Mouse (Mus musculus) limb, embryonic 14.5 days (tissue): ENCODE results near the gene Mpzl1. TPM values are rescaled to one million over a fixed set of nuclear protein-coding genes. Genes with fewer than 3 reads are reported as not detected.
A peak's percentile ranks its signal among the peaks of the same experiment; 100 is the strongest.

Experiments
- ATAC-seq: fragments of 200-750 bp; cut with Nextera tagmentation; 2 replicates; pipeline ENCODE4 v1.8.0; 2017; ENCODE audit warnings: low read depth, moderate number of reproducible peaks, moderate TSS enrichment; ENCODE audit not compliant: low FRiP score
- DNase-seq: peaks from one replicate; pipeline ENCODE4 v3.0.0-alpha.2; 2015; ENCODE audit warnings: low spot score
- H3K27ac ChIP-seq: fragments of 300-500 bp; sonication (generic); replicated peaks from 2 replicates; pipeline ENCODE4 v1.5.1; 2014; ENCODE audit warnings: low read depth, mild to moderate bottlenecking, low read length, moderate library complexity, mixed read lengths
- H3K27me3 ChIP-seq: fragments of 300-500 bp; sonication (generic); 2 replicates; pipeline ENCODE4 v1.6.1; 2014; ENCODE audit warnings: low read length, mixed read lengths; ENCODE audit not compliant: control insufficient read depth, insufficient read depth
- H3K36me3 ChIP-seq: fragments of 300-500 bp; sonication (generic); 2 replicates; pipeline ENCODE4 v1.6.1; 2014; ENCODE audit warnings: mild to moderate bottlenecking, low read length, moderate library complexity, mixed read lengths; ENCODE audit not compliant: control insufficient read depth, insufficient read depth
- H3K4me1 ChIP-seq: fragments of 300-500 bp; sonication (generic); 2 replicates; pipeline ENCODE4 v1.6.1; 2014; ENCODE audit warnings: antibody characterized with exemption, low read length, mixed read lengths; ENCODE audit not compliant: control insufficient read depth, insufficient read depth
- H3K4me2 ChIP-seq: fragments of 300-500 bp; sonication (generic); replicated peaks from 2 replicates; pipeline ENCODE4 v1.6.1; 2014; ENCODE audit warnings: low read depth, mild to moderate bottlenecking, low read length, moderate library complexity; ENCODE audit not compliant: severe bottlenecking
- H3K4me3 ChIP-seq: fragments of 300-500 bp; sonication (generic); replicated peaks from 2 replicates; pipeline ENCODE4 v1.5.1; 2014; ENCODE audit warnings: low read length
- H3K9ac ChIP-seq: fragments of 300-500 bp; sonication (generic); 2 replicates; pipeline ENCODE4 v1.6.1; 2014; ENCODE audit warnings: mild to moderate bottlenecking, low read depth, low read length, moderate library complexity; ENCODE audit not compliant: severe bottlenecking
- H3K9me3 ChIP-seq: fragments of 300-500 bp; sonication (generic); 2 replicates; pipeline ENCODE4 v1.6.1; 2016; ENCODE audit warnings: low read length; ENCODE audit not compliant: control insufficient read depth
- POLR2A ChIP-seq: fragments of 200-500 bp; IDR thresholded peaks from 2 replicates; pipeline ENCODE4 v1.8.0; 2012; ENCODE audit warnings: inconsistent platforms, mild to moderate bottlenecking, moderate library complexity, borderline replicate concordance; ENCODE audit not compliant: insufficient read depth, insufficient read length; ENCODE audit errors: extremely low read depth
- WGBS: fragments of 180-500 bp; shearing (Covaris S2); extraction: QIAGEN DNeasy Blood & Tissue Kit; methylation state at CpG from one replicate; pipeline ENCODE4 v1.1.7; 2014; 5-methylcytosine and 5-hydroxymethylcytosine counted together
- polyA plus RNA-seq, 2 experiments: library from polyadenylated mRNA; depleted of rRNA in 1 of 2; stranded (reverse) in 1 of 2; unstranded in 1 of 2; fragments of >200 nt; fragmentation: Nextera tagmentation in 1 of 2; extraction: Ambion mirVana in 1 of 2; gene quantifications; 2 replicates each; pipeline versions ENCODE4 v1.2.1 to v1.2.3; 2012 to 2014

Mpzl1 gene
- polyA plus RNA-seq, 2 experiments = 192 to 196 TPM

DNA sequence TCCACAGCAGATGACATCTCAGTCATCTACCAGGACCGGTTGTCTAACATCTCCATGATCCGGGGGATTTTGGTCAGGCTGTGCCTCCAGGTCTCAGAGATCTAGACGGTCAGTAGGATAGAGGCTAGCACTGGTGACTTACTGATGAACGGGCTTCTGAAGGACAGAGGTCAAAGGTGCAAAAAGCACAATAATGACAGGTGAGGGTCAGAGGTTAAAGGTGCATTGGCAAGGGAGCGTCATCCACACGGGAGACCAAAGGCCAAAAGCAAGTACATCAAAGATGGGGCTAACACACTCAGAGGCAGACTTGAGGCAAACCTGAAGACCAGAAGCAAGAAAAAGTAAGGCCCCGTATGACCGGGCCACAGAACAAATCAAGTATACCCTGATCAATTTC lies 2.0 kb upstream of the Mpzl1 start:
- Histone ChIP-seq H3K27me3 (no peaks in the 10 kb centered on the region), H3K36me3 (no peaks in the 10 kb centered on the region), H3K4me1 (peaks cover 9% of the 10 kb centered on the region; the same call in 1 of the 2 replicates), H3K4me3 (no peak overlapping the region), H3K4me2 (no peak overlapping the region), H3K9ac (no peak overlapping the region), H3K9me3 (no peaks in the 10 kb centered on the region), H3K27ac (no peak overlapping the region)
- TF ChIP-seq POLR2A = no peak
- 79% methylated on average over 8 of the region's 8 CpGs for WGBS
- ATAC-seq (no peak), DNase-seq (no peak)

DNA sequence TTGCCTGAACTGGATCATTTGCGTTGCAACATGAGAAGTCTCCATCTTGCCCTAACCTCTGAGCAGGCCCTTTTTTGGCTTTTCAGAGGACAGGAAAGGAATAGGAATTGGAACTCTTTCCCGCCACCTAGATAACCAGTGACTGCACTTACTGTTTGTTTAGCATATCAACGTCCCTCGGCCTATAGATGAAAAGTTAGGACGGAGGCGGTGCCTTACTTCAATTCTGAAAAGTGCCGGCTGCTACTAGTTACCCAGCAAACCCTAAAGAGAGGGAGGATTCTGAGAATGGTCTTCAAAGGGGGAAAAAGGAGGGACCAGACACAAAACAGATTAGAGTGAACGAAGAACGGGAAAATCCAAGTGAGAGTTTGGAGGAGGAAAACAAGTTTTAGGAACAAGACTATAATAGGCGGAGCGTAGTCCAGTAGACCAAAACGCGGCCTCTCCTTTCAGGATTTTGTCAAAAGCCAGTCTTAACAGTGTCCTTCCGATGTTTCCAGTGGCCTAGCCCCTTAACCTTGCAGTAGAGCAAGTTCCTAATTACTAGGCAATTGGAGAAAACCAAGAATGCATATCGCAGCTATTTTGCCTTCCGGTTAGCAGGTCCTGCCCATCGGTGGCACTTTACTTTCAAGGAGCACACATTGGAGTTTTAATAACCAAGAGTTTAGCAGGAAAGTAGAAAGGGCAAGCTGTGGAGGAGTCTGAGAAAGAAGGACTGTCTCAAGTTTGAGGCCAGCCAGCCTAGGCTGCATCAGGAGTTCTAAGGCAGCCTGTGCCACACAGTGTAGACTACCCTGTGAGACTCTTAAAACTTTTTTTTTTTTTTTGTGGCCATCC lies 938 bp upstream of the Mpzl1 start:
- peak overlapping the region; percentile 88; the same call in 1 of the 2 replicates for H3K9ac ChIP-seq
- H3K4me3 ChIP-seq = peak overlapping the region; percentile 85
- H3K4me1 ChIP-seq = peaks cover 10% of the 10 kb centered on the region; the same call in 1 of the 2 replicates
- no peak for TF ChIP-seq POLR2A
- H3K36me3 ChIP-seq = no peaks in the 10 kb centered on the region
- ATAC-seq (0 out of 2 replicates have a peak, but pooled peaks have one; percentile 0), DNase-seq (peak; percentile 41)
- WGBS = 27% methylated on average over 17 of the region's 17 CpGs
- H3K27ac ChIP-seq = peak overlapping the region; percentile 94
- H3K4me2 ChIP-seq = peak overlapping the region; percentile 62
- H3K9me3 ChIP-seq = no peaks in the 10 kb centered on the region
- no peaks in the 10 kb centered on the region for H3K27me3 ChIP-seq

DNA sequence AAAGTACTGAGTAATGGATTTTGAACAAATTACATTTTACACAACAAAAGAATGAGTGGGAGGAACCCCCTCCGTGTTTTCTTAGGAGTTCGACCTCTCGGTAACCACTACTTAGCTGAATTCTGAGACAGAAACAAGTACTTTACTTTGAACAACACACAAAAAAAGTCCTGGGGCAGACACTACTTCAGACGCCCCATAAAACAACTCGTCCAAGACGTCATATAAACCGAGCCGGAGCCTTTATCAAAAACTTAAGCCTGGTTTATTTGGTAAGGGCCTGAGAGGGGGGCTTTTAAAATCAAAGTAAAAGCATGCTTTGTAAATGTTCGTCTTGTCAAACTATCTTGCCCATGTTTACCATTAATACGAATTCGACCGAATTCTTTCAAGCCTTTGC lies 993 bp downstream of the Mpzl1 start:
- Histone ChIP-seq H3K9ac (peak overlapping the region; percentile 88), H3K4me2 (peak overlapping the region; percentile 62), H3K27me3 (no peaks in the 10 kb centered on the region), H3K36me3 (no peaks in the 10 kb centered on the region), H3K4me1 (peaks cover 16% of the 10 kb centered on the region), H3K27ac (0 out of 2 replicates have a peak overlapping the region, but pooled peaks have one; percentile 94), H3K4me3 (peak overlapping the region; percentile 85), H3K9me3 (no peaks in the 10 kb centered on the region)
- ATAC-seq = no peak
- DNase-seq = no peak
- no peak for TF ChIP-seq POLR2A
- WGBS = 2% methylated on average over 12 of the region's 12 CpGs

DNA sequence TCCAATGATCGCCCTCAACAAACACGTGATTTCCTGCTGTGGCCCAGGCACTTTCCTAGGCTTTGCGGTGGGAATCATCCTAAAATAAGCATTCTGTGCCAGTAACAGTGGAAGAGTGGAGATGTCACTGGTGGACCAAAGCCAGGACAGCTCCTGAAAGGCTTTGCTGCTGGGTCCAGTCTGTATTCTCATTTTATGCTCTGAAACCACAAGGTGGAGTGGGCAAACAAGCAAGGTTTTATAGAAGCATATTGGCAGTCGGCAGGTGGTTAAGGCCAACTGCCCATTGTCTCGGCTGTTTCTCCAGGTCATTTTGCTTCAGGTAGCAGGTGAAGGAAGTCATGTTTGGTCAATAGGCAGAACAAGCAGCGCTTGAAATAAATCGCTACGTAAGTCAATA lies 3.2 kb downstream of the Mpzl1 start:
- H3K36me3 ChIP-seq = no peaks in the 10 kb centered on the region

DNA sequence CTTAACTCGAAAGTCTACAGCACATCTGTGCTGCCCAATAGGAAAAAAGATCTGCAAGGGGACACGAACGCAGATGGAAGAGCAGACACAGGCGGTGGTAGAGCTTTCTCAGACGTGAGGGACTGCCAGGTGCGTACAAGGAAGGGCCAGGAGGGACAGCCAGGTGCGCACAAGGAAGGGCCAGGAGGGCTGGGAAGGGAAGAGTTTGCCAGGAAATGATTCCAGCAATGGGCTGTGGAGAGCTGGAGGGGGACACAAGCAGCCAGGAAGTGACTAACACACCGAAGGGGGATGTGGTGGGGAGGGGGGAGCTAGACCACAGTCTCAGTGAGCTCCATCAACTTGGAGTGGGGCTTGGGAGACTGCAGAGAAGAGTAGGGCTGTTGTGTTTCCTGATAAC lies 4.4 kb downstream of the Mpzl1 start:
- DNase-seq (no peak), ATAC-seq (no peak)
- H3K27me3 ChIP-seq = no peaks in the 10 kb centered on the region
- H3K9me3 ChIP-seq = no peaks in the 10 kb centered on the region
- 32% methylated on average over 8 of the region's 8 CpGs for WGBS
- H3K4me2 ChIP-seq = no peak overlapping the region
- no peaks in the 10 kb centered on the region for H3K36me3 ChIP-seq
- H3K9ac ChIP-seq = 0 out of 2 replicates have a peak overlapping the region, but pooled peaks have one; percentile 16
- no peak overlapping the region for H3K4me3 ChIP-seq
- H3K4me1 ChIP-seq = peaks cover 8% of the 10 kb centered on the region
- no peak overlapping the region for H3K27ac ChIP-seq
- no peak for TF ChIP-seq POLR2A

More for the DNA sequence above, 3.2 kb downstream of the Mpzl1 start:
- H3K27me3 ChIP-seq = no peaks in the 10 kb centered on the region
- H3K4me3 ChIP-seq = no peak overlapping the region
- H3K27ac ChIP-seq = no peak overlapping the region
- TF ChIP-seq POLR2A = no peak
- ATAC-seq (no peak), DNase-seq (no peak)
- no peaks in the 10 kb centered on the region for H3K9me3 ChIP-seq
- WGBS = 82% methylated on average over 8 of the region's 8 CpGs
- H3K4me2 ChIP-seq = no peak overlapping the region
- peaks cover 16% of the 10 kb centered on the region for H3K4me1 ChIP-seq
- H3K9ac ChIP-seq = no peak overlapping the region
